Mouse (Mus musculus): ENCODE measurements around the gene Psmc6.

Gene Psmc6

DNA sequence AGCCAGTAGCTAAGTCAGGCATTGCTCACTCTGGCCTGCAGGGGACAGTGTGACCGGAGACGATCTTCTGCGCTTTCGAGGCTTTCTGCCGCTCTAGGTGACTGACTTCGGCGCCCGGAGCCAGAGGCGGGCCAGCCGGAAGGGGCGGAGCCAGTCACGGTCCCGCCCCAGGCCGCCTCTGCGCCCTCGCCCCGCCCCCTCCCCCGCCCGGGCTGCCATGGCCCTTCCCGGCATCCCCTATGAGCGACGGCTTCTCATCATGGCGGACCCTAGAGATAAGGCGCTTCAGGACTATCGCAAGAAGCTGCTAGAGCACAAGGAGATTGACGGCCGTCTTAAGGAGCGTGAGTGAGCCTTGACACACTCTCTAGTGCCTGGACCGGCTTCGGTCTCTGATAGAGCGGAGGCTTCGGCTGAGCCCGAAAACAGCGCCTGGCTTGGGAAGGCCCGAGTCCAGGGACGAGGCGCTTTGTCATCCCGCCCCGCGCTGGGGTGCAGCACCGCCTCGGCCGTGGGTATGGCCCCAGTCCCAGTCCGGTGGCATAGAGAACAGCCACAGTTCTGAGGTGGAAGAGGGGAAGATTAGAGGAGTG is at the start of gene Psmc6:
Psmc6 (plus strand) TSS at position 200 of the 593 bp plus-strand sequence.
- DNase-seq (ENCODE audit: low read depth, low spot score) = peak; percentile 81

DNA sequence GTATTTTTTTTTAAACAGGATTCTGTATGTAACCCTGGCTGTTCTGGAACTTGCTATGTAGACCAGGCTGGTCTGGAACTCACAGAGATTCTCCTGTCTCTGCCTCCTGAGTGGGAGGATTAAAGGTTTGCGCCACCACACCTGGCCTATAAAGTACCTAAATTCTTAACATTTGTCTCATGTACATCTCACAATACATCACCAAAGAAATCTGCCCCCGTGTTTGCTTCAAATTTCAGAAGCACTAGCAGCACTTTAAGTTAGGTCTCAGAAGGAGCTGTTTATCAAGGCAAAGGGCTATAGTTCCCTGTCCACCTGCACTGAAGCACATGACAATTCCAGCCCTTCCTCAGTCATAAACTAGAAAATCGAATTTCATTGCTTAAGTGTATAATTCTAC is 47.5 kb upstream of the Psmc6 start:
- no peak for DNase-seq (ENCODE audit: low read depth, low spot score)

DNA sequence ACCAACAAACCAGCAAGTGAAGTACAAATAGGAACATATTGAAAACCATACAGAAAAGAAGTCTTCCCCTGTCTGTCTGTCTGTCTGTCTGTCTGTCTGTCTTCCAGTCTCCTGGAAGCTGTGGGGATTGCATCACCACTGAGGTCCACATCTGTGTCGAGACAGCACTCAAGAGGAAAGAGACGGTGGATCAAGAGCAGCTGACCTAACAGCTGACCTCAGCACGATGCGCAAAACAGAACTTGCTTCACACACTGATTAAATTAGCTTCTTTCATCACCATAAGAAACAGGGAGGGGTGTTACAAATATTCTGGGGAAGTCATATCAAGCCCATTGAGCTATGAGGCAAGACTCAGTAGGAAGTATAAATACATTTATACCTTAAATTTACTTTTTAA is 38.0 kb upstream of the Psmc6 start:
- no peak for DNase-seq (ENCODE audit: low read depth, low spot score)

DNA sequence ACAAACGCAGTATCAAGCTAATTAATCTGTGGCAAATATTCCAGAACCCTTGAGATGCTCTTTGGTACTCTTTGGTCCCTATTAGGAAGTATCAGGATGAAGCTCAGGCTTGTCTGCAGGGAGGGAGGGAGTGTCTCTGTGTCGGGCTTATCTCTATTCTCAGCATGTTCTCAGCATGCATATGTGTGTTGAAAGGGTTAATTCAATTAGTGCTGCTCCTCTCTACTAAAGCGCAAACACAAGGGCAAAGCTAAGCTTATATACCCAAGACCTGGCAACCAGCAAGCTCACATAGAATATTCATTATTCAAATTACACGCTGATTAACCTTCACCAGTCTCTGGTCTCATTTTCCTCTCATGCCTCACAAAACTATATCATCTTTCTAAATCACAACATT is 25.6 kb upstream of the Psmc6 start:
- no peak for DNase-seq (ENCODE audit: low read depth, low spot score)

DNA sequence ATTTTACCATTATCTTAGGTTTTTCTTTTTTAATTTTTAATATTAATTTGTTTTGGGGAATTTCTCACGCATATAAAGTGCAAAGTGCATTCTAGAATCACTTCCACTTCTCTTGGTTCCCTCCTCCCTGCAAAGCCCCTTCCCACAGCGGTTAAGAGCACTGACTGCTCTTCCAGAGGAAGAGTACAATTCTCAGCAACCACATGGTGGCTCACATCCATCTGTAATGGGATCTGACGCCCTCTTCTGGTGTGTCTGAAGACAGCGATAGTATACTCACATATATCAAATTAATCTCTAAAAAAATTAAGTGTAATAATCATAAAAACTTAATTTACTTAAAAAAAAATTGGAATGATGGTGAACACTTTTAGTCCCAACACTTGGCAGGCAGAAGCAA is 25.2 kb upstream of the Psmc6 start:
- no peak for DNase-seq (ENCODE audit: low read depth, low spot score)

DNA sequence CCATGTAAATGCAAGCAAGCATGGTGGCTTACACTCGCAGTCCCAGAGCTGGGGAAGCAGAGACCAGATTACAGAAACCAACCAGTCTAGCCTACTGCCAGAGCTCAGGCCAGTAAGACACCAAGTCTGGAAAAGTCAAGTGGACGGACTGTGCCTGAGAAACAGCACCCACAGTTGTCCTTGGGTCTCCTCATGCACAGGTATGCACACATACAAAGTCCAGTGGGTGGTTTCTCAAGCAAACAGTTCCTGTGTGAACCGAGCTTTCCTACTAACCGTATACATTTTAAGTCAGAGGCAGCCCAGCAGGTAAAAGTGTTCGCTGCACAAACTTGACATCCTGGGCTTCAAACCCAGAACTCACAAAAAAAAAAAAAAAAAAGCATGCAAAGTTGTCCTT is 23.7 kb upstream of the Psmc6 start:
- DNase-seq (ENCODE audit: low read depth, low spot score) = no peak

DNA sequence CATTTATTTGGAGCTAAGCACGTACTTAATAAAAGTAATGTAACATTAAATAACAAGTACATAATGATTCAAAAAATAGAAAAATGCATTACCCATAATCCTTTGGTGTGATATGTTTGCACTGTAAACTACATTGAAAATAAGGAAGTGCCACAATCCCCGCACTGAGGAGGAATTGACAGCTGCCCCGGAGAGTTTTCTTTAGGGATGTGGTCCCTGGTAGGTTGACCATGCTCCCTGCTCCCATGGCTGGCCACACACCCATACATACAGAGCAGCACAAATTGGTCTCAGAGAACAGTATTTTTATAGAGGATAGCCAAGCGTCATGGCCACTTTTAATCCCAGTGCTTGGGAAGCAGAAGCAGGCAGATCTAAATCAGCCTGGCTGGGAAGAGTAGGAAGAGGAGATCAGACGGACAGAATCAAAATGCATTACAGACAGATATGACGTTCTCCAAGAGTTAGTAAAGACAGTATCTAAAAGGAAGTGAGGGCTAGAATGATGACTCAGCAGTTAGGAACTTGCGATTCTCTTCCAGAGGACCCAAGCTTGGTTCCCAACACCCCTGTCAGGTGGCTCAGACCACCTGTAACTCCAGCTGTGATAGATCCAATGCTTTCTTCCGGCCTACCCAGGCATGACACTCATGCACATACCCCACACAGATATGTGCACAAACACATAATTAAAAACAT is 21.8 kb upstream of the Psmc6 start:
- no peak for DNase-seq (ENCODE audit: low read depth, low spot score)

DNA sequence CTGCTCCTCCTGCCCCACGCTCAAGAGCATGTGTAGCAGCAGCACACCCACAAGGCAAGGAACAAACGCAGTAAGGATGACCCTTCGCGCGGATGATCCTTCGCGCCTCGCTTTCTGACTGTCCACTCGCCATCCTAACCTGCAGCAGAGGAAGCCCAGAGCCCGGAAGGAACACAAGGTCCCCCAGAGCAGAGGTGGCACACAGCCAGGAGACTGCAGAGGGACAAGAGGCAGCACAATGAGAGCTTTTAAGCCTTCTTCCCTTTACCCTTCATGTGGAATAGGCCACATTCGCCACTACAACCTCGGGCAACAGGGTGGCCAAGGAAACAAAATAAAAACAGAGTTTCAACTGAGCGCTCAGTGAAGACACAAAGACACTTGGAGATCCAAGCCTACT is 19.9 kb upstream of the Psmc6 start:
- DNase-seq (ENCODE audit: low read depth, low spot score) = no peak

DNA sequence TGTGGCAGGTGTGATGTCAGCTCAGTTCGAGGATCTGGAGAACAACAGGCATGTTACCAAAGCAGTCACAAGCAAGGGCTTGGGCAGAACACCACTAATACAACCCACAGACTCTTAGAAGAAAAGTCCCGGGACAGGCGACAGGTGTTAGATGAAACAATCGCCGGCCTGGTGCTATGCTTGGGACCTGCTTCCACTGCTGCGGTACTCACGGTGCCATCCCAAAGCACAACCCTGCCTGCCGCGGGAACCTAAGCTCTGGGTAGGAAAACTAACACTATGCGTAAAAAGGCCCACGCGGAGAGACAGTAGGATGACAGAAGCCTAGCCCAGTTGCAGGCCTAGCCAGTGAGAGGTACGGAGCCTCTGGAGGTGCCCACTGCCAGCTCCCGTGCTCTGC is 19.5 kb upstream of the Psmc6 start:
- no peak for DNase-seq (ENCODE audit: low read depth, low spot score)

DNA sequence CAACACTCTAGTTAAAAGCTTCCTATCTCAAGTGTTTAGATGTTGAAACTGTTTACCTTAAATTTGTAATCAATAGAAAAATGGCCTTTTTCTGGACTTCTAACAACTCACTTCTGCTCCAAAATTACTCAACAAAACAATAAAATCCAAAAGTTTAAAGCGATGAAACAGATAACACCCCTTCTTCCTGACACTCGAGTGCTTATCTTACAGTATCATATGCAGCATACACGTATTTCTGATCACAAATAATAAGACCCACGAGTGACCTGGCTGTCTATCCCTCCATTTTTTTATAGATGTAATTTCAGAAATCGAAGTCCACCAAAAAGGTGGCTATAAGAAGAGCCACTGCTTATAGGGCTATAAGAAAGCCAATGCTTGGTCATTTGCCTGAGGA is 12.7 kb upstream of the Psmc6 start:
- no peak for DNase-seq (ENCODE audit: low read depth, low spot score)

DNA sequence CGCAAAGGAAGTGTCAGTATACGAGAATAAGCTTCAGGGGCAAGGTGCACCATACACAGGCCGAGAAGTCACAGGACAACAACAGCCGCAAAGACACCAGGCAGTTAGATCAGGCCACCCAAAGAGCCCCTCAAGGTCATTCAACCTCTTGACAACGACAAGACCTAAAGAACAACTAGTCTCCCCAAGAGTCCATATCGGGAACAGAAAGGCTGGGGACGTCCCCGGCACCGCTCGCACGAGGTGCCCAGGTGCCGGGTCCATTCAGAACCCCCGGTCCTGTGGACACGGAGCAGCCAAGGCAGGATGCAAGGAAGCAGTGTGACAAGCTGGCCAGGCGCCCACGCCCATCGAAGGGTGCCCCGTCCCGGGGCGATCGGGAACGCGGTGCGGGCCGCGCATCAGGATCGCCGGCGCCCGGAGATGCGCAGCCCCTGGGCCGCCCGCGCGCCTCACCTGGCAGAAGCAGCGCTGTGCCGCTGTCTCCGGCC is 11.6 kb upstream of the Psmc6 start:
- DNase-seq (ENCODE audit: low read depth, low spot score) = no peak

DNA sequence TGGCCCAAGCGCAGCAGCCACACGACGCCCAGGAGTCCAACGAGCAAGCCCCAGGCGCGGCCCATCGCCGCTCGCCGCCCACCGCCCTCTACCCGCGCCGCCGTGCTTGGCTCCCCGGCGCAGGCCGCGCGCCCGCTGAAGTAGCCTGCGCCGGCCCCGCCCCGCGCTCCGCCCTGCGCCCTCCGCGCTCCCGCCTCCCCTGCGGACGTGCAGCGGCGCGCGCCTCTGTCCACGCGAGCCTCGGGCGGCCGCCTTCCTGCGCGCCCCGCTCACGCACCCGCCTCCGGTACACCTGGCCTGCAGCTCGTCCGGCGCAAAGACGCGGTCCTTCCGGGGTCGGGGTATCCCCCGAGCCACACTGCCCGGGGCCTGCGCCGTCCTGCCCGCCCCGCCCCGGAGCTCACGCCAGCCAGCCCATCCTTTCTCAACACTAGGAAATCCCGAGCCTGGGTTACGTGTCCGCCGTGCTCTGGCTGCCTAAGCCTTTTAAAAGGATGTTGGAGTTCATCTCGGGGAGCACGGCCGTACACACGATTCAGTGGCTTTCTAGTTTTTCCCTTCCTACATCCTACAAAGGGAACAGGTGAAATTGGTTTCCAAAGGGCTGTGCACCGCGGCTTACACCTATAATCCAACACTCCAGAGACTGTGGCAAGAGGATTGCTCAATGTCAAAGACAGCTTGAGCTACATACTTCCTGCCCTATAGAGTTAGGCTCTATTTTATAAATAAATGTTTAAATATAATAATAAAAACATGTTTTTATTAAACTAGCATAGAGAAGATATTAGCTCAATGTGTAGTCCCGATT is 11.0 kb upstream of the Psmc6 start, which contains the start of gene Ero1l:
Ero1l (minus strand) TSS at position 346 of the 811 bp plus-strand sequence.
- peak; percentile 45 for DNase-seq (ENCODE audit: low read depth, low spot score)

DNA sequence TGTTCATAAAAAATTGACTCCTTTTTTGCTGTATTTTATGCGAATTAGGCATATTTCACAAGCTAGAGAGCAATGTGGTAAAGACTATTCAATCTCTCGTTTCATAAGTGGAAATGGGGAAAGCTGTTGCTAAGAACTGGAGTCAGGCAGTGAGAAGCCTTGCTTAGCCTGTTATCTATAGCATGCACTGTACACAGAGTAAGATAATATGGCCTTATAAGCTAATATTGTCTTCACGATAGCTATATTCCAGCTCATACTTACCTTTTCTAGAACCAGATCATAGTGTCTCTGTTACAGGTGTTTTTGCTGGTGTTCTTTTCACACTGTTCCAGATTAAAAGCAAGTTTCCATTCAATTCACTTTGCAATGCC is 10.4 kb upstream of the Psmc6 start:
- no peak for DNase-seq (ENCODE audit: low read depth, low spot score)

DNA sequence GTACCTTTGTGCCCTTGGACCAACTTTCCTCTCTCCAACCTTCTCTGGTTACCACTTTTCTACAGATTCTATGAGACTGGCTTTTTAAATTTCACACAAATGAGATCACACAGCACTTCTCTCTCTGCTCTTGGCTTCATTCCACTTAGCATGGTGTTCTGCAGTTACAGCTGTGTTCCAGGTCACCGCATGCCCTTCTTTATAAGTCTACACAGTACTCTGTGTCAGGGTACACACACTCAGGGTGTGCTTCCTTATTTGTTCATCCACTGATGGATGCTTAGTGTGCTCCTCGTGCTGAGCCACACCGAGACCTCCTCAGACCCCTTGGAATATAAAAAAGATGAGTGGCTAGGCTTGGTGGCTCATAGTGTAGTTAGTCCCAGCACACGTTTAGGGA is 9.5 kb upstream of the Psmc6 start:
- no peak for DNase-seq (ENCODE audit: low read depth, low spot score)

DNA sequence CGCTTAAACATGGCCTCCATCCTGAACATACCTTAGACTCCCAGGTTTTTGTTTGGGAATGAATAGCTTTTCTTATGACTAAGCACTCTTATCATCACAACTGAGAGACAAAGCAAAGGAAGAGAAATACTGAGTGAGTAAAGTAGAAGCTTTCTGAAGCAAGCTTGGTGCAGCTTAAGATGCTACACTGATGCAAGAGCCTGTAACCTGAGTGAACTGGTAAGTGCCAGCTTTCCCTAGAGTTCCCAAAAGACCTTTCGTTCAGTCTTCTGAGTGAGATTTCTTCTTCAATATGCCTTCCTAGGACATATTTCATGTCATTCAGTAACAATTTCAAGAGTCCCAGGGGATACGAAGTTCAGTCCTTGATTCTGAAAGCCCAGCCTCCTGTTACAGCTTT is 8.5 kb upstream of the Psmc6 start:
- no peak for DNase-seq (ENCODE audit: low read depth, low spot score)

DNA sequence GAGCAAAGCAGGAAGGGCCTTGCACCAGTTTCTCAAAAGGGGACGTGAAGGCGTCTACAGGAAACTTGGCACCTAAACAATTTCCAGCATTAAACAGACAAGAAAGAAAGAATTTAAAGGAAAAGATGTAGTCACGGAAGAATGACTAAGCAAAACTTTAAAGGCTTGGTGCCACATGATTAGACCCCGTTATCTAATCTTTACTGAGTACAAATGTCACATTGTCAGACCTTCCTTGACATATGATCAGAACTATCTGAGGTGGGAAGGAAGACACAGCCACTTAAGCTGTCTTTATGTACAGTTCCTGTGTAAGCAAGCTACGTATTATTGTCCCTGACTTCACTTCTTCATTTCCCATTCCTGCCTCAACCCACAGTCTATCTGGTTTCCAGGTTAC is 8.0 kb upstream of the Psmc6 start:
- no peak for DNase-seq (ENCODE audit: low read depth, low spot score)

DNA sequence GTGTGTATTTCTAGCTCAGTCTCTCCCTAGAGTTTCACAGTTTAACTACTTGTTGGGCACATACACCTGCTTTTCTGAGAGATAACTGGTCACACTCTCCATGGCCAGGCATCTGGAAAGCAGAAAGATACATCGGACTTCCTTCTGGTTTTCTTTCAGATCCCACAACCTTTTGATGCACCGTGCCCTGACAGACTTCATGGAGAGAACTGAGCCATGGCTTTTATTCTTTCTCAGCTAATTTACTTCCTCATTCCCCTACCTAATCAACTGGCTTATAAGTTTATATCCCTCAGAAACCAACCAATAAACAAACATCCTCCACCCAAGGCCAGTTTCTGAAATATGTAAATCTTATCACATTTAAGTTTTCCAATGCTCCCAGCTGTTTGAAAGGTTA is 7.1 kb upstream of the Psmc6 start:
- DNase-seq (ENCODE audit: low read depth, low spot score) = no peak

DNA sequence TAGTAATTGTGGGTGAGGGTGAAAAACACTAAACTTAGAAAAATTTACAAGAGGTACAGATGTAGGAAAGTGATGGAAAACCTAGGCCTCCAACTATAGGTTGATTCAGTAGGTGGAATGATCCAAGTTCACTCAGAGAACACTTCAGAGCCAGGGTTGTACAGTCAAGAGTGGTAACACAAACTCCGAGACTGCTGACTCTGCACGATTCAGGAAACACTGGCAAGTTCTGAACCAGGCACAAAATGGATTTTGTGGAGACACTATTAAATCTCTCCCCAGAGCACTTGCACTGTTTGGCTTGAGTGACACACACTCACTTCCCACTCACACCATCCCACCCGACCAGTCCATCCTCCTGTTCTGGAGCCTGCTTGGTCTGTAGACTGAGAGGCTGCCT is 6.3 kb upstream of the Psmc6 start:
- no peak for DNase-seq (ENCODE audit: low read depth, low spot score)

DNA sequence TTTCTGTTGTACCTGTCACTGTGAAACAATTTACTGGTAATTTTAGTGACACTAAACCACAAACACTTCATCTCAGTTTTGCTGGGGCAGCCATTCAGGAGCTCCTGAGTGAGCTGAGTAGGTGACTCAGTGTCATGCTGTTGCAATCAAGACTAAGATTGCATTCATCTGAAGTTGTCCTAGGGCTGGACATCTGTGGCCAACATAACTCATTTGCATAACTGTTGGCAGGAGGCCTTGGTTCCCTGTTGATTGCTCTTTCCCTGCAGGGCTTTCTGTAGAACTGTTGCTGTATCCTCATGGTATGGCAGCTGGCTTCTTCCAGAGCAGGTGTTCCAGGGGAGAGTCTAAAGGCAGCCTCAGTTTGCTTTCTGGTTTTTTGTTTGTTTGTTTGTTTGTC is 4.1 kb upstream of the Psmc6 start:
- no peak for DNase-seq (ENCODE audit: low read depth, low spot score)

DNA sequence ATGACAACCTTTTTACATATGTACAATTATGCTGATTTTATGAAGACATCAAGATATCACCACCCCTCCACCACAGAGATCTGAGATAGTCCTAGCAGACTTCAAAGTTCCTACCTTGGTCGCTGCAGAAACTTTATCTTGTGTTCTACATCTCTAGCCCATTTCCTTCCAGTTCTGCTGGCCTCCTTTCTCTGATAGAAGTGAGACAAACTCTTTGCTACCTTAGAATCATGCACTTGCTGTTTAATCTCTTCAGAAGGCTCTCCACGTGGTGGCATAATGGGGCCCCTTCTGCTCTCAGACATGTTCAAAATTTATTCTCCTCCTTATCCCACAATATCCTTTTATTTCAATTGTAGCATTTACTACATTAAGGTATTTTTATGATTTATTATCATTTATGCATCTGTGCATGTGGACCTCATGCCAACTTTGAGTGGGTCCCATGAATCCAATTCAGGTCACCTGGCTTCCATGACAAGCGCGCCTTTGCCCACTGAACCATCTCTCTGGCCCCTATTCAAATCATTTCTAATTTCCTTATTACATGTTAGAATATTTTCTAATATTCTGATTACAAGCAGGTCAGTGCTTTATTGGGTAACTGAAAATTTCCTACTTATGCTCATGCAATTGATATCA is 1.4 kb upstream of the Psmc6 start:
- DNase-seq (ENCODE audit: low read depth, low spot score) = no peak

DNA sequence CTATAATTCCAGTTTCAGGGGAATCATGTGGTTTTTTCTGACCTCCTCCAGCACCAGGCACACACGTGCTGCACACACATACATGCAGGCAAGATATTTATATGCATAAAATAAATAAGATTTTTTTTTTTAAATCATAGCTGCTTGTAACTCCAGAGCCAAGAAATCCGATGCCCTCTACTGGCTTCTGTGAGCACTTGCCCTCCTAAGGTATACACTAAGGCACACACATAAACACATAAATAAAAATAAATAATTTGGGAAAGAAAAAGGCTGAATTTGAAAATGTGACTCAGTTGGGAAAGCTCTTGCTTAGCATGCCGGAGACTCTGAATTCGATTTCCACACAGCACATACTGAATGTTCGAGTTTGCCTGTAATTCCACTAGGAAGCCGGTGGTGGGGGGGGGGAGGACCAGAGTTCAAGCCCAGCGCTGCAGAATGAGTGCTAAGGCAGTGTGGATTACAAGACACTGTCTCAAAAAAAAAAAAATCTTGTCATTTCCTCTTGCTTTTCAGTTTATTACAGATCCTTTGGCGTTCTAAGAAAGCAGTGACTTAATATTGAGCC is 485 bp upstream of the Psmc6 start:
- peak; percentile 18 for DNase-seq (ENCODE audit: low read depth, low spot score)

Data from WW6 (cell line).